Mouse (Mus musculus): Measurements from ENCODE around the gene Bcl7c.
"Not testable (repeated sequence)": the region's sequence is repeated elsewhere in the genome, so short reads cannot be mapped to it uniquely, and the experiment has no call there.

The Bcl7c gene

GRCm38 (mm10) chr7:127708207-127709078 lies at the start of gene Bcl7c:
Gene Bcl7c, minus strand, starts transcription at chr7:127708933.
- DNase-seq (ENCODE audit: low read depth) = peak; percentile 99

- no peak for DNase-seq (ENCODE audit: low read depth)
These were observed 45.0 kb upstream of the Bcl7c start for GRCm38 (mm10) chr7:127753741-127754140.

GRCm38 (mm10) chr7:127753158-127753557 lies 44.4 kb upstream of the Bcl7c start:
- DNase-seq (ENCODE audit: low read depth) = no peak

GRCm38 (mm10) chr7:127752069-127752468 lies 43.3 kb upstream of the Bcl7c start:
- no peak for DNase-seq (ENCODE audit: low read depth)

- DNase-seq (ENCODE audit: low read depth) = no peak
These were observed 42.9 kb upstream of the Bcl7c start for GRCm38 (mm10) chr7:127751619-127752018.

GRCm38 (mm10) chr7:127750131-127751127 lies 41.7 kb upstream of the Bcl7c start:
- peak; percentile 23 for DNase-seq (ENCODE audit: low read depth)

GRCm38 (mm10) chr7:127748235-127748560 lies 39.5 kb upstream of the Bcl7c start:
- no peak for DNase-seq (ENCODE audit: low read depth)

GRCm38 (mm10) chr7:127747559-127748234 lies 39.0 kb upstream of the Bcl7c start:
- DNase-seq (ENCODE audit: low read depth) = no peak

GRCm38 (mm10) chr7:127746494-127747491 lies 38.1 kb upstream of the Bcl7c start:
- peak; percentile 41 for DNase-seq (ENCODE audit: low read depth)

GRCm38 (mm10) chr7:127745652-127746493 lies 37.1 kb upstream of the Bcl7c start:
- DNase-seq (ENCODE audit: low read depth) = peak; percentile 98

- peak; percentile 99 for DNase-seq (ENCODE audit: low read depth)
These were observed 36.5 kb upstream of the Bcl7c start for GRCm38 (mm10) chr7:127745251-127745651.

GRCm38 (mm10) chr7:127744366-127745045 lies 35.8 kb upstream of the Bcl7c start, which contains the start of gene Fbxl19:
Gene Fbxl19, plus strand, starts transcription at chr7:127744543.
- peak; percentile 90 for DNase-seq (ENCODE audit: low read depth)

- DNase-seq (ENCODE audit: low read depth) = not testable (repeated sequence)
These were observed 23.3 kb upstream of the Bcl7c start, which contains the start of gene Ctf2 for GRCm38 (mm10) chr7:127732066-127732465. Gene Ctf2, minus strand, starts transcription at chr7:127732166.

GRCm38 (mm10) chr7:127730170-127730569 lies 21.4 kb upstream of the Bcl7c start:
- no peak for DNase-seq (ENCODE audit: low read depth)

GRCm38 (mm10) chr7:127727898-127728297 lies 19.2 kb upstream of the Bcl7c start:
- DNase-seq (ENCODE audit: low read depth) = peak; percentile 74

GRCm38 (mm10) chr7:127725924-127726323 lies 17.2 kb upstream of the Bcl7c start:
- no peak for DNase-seq (ENCODE audit: low read depth)

GRCm38 (mm10) chr7:127725490-127725889 lies 16.8 kb upstream of the Bcl7c start:
- DNase-seq (ENCODE audit: low read depth) = no peak

- DNase-seq (ENCODE audit: low read depth) = no peak
These were observed 10.5 kb upstream of the Bcl7c start for GRCm38 (mm10) chr7:127719258-127719657.

GRCm38 (mm10) chr7:127718339-127718738 lies 9.6 kb upstream of the Bcl7c start:
- DNase-seq (ENCODE audit: low read depth) = peak; percentile 23
